Mouse (Mus musculus): ENCODE results near the gene Itga6. TPM values are rescaled to one million over a fixed set of nuclear protein-coding genes. Genes with fewer than 3 reads are reported as not detected.
A peak's percentile ranks its signal among the peaks of the same experiment; 100 is the strongest.

Itga6 gene
- polyA plus RNA-seq, 1 experiment from 2014 or later = 25.7 TPM

DNA sequence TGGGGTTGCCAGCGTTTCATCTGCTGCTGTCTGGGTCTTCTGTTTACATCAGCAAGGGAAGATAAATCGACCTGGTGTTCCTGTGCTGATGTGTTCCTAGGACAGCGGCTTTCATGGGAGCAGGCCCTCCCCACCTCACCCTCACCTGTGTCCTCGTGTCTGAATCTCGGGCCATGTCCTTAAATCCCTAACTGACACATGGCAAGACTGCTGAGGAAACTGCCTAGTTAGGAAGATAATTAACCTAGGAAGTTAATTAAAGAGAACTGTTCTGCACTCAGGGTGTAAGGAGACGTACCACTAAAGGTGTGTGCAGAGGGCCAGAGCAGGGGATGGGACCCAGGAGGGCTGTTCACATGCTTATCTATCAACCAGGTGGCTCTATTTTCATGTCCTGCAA lies 48.7 kb downstream of the Itga6 start:
- H3K27me3 ChIP-seq = no peaks in the 10 kb centered on the region
- H3K4me2 ChIP-seq (replicated peaks) = no peak overlapping the region
- H3K9me3 ChIP-seq = no peaks in the 10 kb centered on the region
- 64% methylated on average over 6 of the region's 6 CpGs for WGBS
- H3K4me1 ChIP-seq = peaks cover under 1% of the 10 kb centered on the region; the same call in 1 of the 2 replicates
- no peak overlapping the region for H3K4me3 ChIP-seq
- H3K36me3 ChIP-seq = no peaks in the 10 kb centered on the region
- H3K9ac ChIP-seq (replicated peaks) = no peak overlapping the region
- no peak overlapping the region for H3K27ac ChIP-seq (replicated peaks)
- ATAC-seq (replicated peaks) = no peak

DNA sequence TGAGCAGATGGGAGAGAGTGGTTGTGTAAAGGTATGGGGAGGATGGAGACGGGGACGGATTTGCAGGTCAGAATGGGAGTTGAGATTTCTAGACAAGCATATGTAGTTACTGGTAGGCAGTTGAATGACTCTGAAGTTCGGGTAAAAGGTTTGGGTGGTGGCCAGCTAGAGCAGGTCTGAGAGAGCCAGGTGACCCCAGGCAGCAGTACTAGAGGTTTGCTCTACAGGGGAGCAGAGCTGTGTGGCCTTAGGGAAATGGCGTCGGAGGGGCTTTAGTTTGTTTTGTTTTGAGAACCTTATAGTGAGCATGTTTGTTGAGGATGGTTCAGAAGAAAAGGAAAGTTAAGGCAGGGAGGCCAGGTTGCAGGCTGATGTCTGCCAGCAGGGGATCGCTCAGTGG lies 51.4 kb downstream of the Itga6 start:
- Histone ChIP-seq H3K4me3 (no peak overlapping the region), H3K4me1 (no peaks in the 10 kb centered on the region), H3K27me3 (no peaks in the 10 kb centered on the region), H3K9ac (replicated peaks) (no peak overlapping the region), H3K27ac (replicated peaks) (no peak overlapping the region), H3K36me3 (no peaks in the 10 kb centered on the region), H3K9me3 (no peaks in the 10 kb centered on the region), H3K4me2 (replicated peaks) (no peak overlapping the region)
- ATAC-seq (replicated peaks) = no peak
- WGBS = 76% methylated on average over 6 of the region's 6 CpGs

DNA sequence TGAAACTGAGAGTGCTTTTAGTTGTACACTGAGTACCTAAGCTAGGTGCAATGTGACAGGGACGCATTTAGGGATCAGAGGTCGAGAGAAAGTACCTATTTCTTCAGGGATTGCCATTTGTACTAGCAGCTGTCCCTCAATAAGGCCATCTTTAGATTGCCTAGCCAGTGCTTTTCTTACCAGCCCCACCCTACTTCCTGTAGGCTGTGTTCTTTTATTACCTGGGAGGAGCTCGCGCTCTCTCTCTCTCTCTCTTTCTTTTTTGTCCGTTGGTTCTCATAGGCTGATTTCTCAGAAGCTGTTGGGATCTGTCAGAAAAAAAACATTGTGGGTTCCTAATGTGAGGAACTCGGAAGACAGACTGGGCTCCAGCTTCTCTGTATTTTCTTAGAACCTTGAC lies 55.4 kb downstream of the Itga6 start:
- Histone ChIP-seq H3K9ac (replicated peaks) (no peak overlapping the region), H3K9me3 (no peaks in the 10 kb centered on the region), H3K4me2 (replicated peaks) (no peak overlapping the region), H3K4me1 (no peaks in the 10 kb centered on the region), H3K27ac (replicated peaks) (no peak overlapping the region), H3K36me3 (no peaks in the 10 kb centered on the region), H3K4me3 (no peak overlapping the region), H3K27me3 (no peaks in the 10 kb centered on the region)
- 84% methylated on average over 6 of the region's 6 CpGs for WGBS
- no peak for ATAC-seq (replicated peaks)

DNA sequence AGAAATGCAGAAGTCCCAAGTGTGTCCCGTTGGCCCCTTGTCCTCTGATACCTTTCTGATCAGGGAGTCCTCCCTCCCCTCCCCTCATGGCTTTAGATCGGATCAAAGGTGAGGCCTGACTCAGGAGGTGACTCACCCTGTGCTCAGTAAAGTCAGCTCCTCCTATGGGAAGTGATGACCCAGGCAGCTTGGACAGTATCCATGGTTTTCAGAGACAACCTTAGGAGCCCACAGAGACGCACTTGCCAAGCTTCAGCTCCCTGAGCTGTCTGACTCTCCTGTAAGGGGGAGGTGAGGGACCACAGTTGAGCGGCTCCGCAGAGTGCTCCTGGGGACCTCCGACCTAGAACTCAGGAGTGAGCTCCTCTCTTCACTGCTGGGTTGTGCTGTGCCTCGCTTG lies 56.3 kb downstream of the Itga6 start:
- Histone ChIP-seq H3K36me3 (no peaks in the 10 kb centered on the region), H3K9ac (replicated peaks) (no peak overlapping the region), H3K27ac (replicated peaks) (no peak overlapping the region), H3K4me2 (replicated peaks) (no peak overlapping the region), H3K4me1 (no peaks in the 10 kb centered on the region), H3K9me3 (no peaks in the 10 kb centered on the region), H3K4me3 (no peak overlapping the region), H3K27me3 (no peaks in the 10 kb centered on the region)
- 83% methylated on average over 7 of the region's 7 CpGs for WGBS
- no peak for ATAC-seq (replicated peaks)

DNA sequence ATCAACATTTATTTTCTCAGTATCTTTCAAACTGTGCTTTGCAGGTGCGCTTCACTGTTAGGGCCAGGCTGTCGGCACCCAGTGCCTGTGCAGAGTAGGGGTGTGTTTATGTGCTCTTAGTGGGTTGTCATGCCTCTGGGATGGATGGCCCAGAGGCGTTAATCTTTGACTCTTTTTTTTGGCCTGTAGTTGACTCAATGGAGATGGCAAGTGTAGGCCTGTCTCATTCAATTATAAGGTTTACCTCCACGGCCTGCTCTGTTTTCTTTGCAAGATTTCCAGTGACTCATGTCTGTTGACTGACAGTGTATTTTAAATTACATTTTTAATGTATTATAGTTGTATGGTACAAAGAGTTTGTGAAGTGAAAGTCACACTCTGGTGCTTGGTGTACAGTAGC lies 56.7 kb downstream of the Itga6 start:
- Histone ChIP-seq H3K27me3 (no peaks in the 10 kb centered on the region), H3K36me3 (no peaks in the 10 kb centered on the region), H3K4me1 (no peaks in the 10 kb centered on the region), H3K27ac (replicated peaks) (no peak overlapping the region), H3K9me3 (no peaks in the 10 kb centered on the region), H3K4me3 (no peak overlapping the region), H3K4me2 (replicated peaks) (no peak overlapping the region), H3K9ac (replicated peaks) (no peak overlapping the region)
- ATAC-seq (replicated peaks) = no peak
- WGBS = 89% methylated on average over 4 of the region's 4 CpGs

DNA sequence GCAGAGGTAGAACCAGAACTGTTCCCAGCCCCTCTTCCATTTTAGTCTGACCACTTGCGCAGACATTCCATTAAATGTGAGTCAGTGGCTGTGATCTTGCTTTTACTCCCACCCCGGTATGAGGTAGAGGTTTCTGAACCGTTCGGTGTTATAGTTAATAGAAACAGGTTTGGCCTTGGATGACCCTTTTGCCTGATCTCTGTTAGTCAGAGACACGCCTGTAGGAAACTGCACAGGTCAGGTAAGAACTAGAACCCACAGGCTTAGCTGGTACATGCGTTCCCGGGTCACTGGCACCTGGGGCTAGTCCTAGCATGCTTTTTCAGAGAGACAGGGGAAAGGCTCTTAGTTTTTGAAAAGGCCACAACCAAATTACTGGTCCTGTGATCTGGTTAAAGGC lies 59.7 kb downstream of the Itga6 start:
- Histone ChIP-seq H3K4me1 (no peaks in the 10 kb centered on the region), H3K9me3 (no peaks in the 10 kb centered on the region), H3K9ac (replicated peaks) (no peak overlapping the region), H3K4me3 (no peak overlapping the region), H3K27me3 (no peaks in the 10 kb centered on the region), H3K27ac (replicated peaks) (no peak overlapping the region), H3K4me2 (replicated peaks) (no peak overlapping the region), H3K36me3 (no peaks in the 10 kb centered on the region)
- WGBS = 94% methylated on average over 7 of the region's 7 CpGs
- ATAC-seq (replicated peaks) = no peak

DNA sequence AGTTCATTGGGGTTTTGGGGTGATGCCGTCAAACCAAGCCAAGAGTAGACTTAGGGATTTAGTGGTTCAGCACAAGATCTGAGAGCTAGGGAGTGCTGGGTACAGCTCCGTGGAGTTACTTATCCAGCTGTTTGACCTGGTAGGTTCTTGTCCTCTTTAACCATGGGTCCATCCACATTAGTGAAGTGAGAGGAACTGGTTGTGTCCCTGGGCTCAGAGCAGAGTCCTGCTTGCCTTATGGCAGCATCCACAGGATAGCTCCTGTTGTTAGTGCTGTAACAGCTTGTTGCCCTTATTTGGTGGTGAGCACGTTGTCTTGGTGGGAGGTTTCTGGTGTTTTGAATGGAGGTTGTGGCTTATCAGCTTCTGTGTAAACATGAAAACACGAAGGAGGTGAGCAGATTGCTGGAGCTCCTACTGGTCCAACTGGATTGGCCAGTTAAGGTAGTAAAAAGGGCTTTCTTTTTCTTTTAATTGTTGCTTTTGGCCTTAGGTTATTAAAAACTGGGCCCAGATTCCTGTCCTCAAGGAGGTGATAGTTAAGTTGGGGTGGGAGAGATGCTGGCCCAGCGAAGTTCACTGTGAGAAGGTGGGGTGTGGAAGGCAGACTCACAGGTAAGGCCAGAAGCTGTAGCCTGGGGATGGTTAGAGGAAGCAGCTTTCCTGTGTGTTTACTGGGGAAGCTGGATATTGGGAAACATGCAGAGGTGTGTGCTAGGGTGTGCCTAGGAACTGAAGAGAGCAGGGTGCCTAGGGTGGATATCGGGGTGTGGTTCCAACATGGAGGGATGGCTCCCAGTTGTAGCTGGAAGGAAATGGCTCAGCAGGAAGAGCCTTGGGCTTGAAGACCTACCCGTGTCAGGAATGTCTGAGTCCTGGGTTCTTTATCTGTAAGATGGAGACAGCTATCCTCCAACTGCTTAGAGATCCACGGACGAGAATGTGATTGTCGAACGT lies 60.5 kb downstream of the Itga6 start:
- ATAC-seq (replicated peaks) = no peak
- Histone ChIP-seq H3K4me2 (replicated peaks) (no peak overlapping the region), H3K9me3 (no peaks in the 10 kb centered on the region), H3K27me3 (no peaks in the 10 kb centered on the region), H3K4me3 (no peak overlapping the region), H3K9ac (replicated peaks) (no peak overlapping the region), H3K4me1 (no peaks in the 10 kb centered on the region), H3K36me3 (no peaks in the 10 kb centered on the region), H3K27ac (replicated peaks) (no peak overlapping the region)
- 76% methylated on average over 11 of the region's 11 CpGs for WGBS

DNA sequence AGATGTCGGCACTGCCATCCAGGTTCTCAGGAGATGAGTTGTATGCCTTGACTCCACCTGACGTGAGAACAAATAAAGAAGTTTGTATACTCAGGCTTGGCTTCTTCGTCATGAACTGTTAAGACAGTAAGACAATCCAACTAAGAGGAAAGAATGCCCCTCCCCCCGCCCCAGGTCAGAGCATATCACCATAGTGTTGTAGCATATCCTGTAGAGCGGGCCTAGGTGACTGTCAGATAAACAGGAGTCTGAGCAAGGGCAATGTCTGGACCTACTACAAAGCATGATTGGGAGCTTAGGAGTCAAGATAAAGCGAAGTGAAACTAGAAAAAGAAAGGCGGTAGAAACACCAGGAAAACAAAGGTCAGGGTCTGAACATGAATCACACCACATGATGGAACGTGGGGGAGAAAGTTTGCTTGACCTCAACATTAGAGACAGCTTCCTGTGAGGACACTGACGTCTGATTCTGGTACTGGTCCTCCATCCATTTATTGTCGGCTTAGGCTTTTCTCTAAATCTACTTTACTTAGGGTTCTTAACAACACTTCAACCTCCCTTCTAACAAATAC lies 64.0 kb downstream of the Itga6 start:
- Histone ChIP-seq H3K36me3 (no peaks in the 10 kb centered on the region), H3K4me2 (replicated peaks) (no peak overlapping the region), H3K27me3 (no peaks in the 10 kb centered on the region), H3K9ac (replicated peaks) (no peak overlapping the region), H3K4me3 (no peak overlapping the region), H3K9me3 (no peaks in the 10 kb centered on the region), H3K27ac (replicated peaks) (no peak overlapping the region), H3K4me1 (peaks cover 13% of the 10 kb centered on the region; the same call in 1 of the 2 replicates)
- no peak for ATAC-seq (replicated peaks)
- 93% methylated on average over 10 of the region's 10 CpGs for WGBS

DNA sequence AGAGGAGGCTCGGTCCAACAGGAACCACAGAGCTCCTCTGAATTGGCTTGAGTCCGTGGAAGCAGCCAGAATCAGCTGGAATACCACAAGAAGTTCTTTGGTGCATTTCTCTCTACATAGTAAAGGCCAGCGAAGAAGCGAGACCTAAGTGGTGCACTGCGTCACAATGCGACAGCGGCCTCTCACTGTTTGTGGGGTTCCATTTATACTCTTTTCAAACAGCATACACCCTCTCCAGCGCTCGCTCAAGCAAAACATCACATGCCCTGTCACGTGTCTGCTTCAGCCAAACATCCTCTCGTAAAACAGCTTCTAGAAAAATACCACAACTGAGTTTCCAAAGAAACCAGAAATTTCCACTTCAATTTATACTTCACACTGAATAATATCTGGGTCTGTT lies 64.6 kb downstream of the Itga6 start:
- Histone ChIP-seq H3K4me1 (peaks cover 17% of the 10 kb centered on the region), H3K4me2 (replicated peaks) (no peak overlapping the region), H3K36me3 (no peaks in the 10 kb centered on the region), H3K9me3 (no peaks in the 10 kb centered on the region), H3K4me3 (no peak overlapping the region), H3K27ac (replicated peaks) (no peak overlapping the region), H3K27me3 (no peaks in the 10 kb centered on the region), H3K9ac (replicated peaks) (no peak overlapping the region)
- WGBS = 92% methylated on average over 11 of the region's 11 CpGs
- no peak for ATAC-seq (replicated peaks)

DNA sequence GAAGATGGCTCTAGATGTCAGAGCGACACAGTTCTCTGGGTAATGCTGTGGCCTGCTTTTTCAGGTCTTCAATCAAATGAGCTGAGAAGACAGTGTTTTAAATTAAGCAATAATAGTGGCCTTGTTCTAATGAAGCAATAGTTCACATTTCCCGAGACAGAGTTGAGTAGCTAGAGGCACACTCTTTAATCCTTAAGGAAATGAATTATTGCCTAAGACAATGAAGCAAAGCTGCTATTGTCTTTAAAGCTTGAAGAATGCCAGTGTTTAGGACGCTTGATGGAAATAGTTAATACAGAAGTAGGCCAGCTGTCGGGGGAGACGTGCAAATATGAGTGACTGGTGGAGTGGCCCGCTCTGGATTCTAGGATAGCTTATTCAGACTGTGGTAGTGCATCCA lies 65.5 kb downstream of the Itga6 start:
- no peak for ATAC-seq (replicated peaks)
- H3K4me3 ChIP-seq = no peak overlapping the region

DNA sequence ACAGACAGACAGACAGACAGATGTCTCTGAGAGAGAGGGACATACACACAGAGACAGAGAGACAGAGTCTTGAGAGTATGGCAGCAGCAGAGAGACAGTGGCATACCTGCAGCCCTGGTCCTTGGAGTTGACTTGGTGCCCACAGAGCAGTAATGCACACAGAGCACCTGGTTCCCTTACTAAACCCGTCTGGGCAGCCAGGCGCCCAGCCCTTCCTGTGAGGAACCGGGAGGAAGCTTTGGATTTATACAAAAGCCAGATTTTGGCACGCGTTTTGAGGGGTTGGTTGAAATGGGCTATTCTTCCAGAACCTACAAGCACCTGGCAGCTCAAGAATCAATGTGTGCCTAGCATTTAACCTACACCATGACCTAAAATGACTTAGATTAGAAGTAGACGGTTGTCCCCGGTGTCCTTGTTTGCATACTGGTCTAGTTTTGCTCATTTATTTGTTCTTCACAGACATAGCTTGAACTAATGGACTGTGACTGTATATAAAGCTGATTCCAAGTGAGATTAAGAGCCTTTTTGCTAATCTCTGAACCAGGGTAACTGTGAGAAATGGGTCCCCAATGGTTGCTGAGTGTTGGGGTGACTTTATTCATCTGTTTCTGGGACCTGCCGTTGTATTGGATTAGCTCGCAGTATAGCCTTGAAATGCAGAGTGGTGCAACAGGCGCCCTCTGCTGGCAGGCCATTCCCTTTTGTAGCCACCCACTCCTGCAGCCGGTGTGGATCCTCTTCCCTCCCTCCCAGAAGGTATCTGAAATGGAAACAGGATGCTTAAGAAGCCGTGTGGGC lies 67.0 kb downstream of the Itga6 start:
- no peaks in the 10 kb centered on the region for H3K36me3 ChIP-seq
- ATAC-seq (replicated peaks) = peak; percentile 85

More for the DNA sequence above, 65.5 kb downstream of the Itga6 start:
- Histone ChIP-seq H3K27ac (replicated peaks) (no peak overlapping the region), H3K36me3 (no peaks in the 10 kb centered on the region), H3K9me3 (no peaks in the 10 kb centered on the region), H3K4me2 (replicated peaks) (no peak overlapping the region), H3K9ac (replicated peaks) (no peak overlapping the region), H3K27me3 (no peaks in the 10 kb centered on the region), H3K4me1 (peaks cover 22% of the 10 kb centered on the region)
- WGBS = 48% methylated on average over 6 of the region's 6 CpGs

DNA sequence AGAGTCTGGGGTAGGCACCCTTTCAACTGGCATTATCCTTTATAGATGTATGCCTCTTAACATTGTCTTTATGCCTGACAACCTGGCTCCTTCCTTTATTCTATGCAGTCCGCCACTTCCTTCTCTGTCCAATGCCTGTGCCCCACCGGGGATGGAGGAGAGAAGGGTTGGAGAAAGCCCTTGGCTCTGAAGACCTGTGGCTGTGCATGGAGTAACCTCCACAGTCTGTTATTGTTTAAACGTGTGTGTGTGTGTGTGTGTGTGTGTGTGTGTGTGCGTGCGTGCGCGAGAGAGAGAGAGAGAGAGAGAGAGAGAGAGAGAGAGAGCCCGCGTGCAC lies 67.6 kb downstream of the Itga6 start:
- peaks cover 27% of the 10 kb centered on the region for H3K4me1 ChIP-seq

More for the DNA sequence above, 67.0 kb downstream of the Itga6 start:
- Histone ChIP-seq H3K4me3 (no peak overlapping the region), H3K27me3 (no peaks in the 10 kb centered on the region), H3K27ac (replicated peaks) (no peak overlapping the region), H3K9ac (replicated peaks) (no peak overlapping the region), H3K4me1 (peaks cover 27% of the 10 kb centered on the region), H3K4me2 (replicated peaks) (no peak overlapping the region), H3K9me3 (no peaks in the 10 kb centered on the region)
- 35% methylated on average over 12 of the region's 12 CpGs for WGBS

More for the DNA sequence above, 67.6 kb downstream of the Itga6 start:
- no peaks in the 10 kb centered on the region for H3K27me3 ChIP-seq
- no peak for ATAC-seq (replicated peaks)
- no peak overlapping the region for H3K27ac ChIP-seq (replicated peaks)
- H3K9ac ChIP-seq (replicated peaks) = no peak overlapping the region
- no peaks in the 10 kb centered on the region for H3K36me3 ChIP-seq
- no peaks in the 10 kb centered on the region for H3K9me3 ChIP-seq
- no peak overlapping the region for H3K4me2 ChIP-seq (replicated peaks)
- no peak overlapping the region for H3K4me3 ChIP-seq
- 77% methylated on average over 9 of the region's 9 CpGs for WGBS
